Mouse (Mus musculus) stomach, embryonic 15.5 days (tissue): Measurements from ENCODE around the gene Pdcd6. TPM values are rescaled to one million over a fixed set of nuclear protein-coding genes. Genes with fewer than 3 reads are reported as not detected.

ENCODE experiments used
- ATAC-seq: fragments of 200-750 bp; cut with Nextera tagmentation; 2 replicates; pipeline ENCODE4 v1.8.0; 2017; ENCODE audit warnings: low read depth, moderate number of reproducible peaks, moderate TSS enrichment; ENCODE audit not compliant: insufficient read depth, low FRiP score
- H3K27ac ChIP-seq: fragments of 300-500 bp; sonication (generic); 2 replicates; pipeline ENCODE4 v1.5.1; 2015; ENCODE audit warnings: mild to moderate bottlenecking, inconsistent platforms
- H3K27me3 ChIP-seq: fragments of 300-500 bp; sonication (generic); replicated peaks from 2 replicates; pipeline ENCODE4 v1.6.1; 2015; ENCODE audit warnings: inconsistent platforms
- H3K36me3 ChIP-seq: fragments of 300-500 bp; sonication (generic); 2 replicates; pipeline ENCODE4 v1.6.1; 2015; ENCODE audit warnings: inconsistent platforms
- H3K4me1 ChIP-seq: fragments of 300-500 bp; sonication (generic); 2 replicates; pipeline ENCODE4 v1.6.1; 2015; ENCODE audit warnings: inconsistent platforms
- H3K4me2 ChIP-seq: fragments of 300-500 bp; sonication (generic); 2 replicates; pipeline ENCODE4 v1.6.1; 2015; ENCODE audit warnings: mild to moderate bottlenecking, inconsistent platforms
- H3K4me3 ChIP-seq: fragments of 300-500 bp; sonication (generic); replicated peaks from 2 replicates; pipeline ENCODE4 v1.5.1; 2015; ENCODE audit warnings: inconsistent platforms
- H3K9ac ChIP-seq: fragments of 300-500 bp; sonication (generic); 2 replicates; pipeline ENCODE4 v1.6.1; 2015; ENCODE audit warnings: inconsistent platforms
- H3K9me3 ChIP-seq: fragments of 300-500 bp; sonication (generic); 2 replicates; pipeline ENCODE4 v1.6.1; 2016; ENCODE audit warnings: inconsistent platforms
- WGBS: fragments of 180-500 bp; shearing (Covaris S2); methylation state at CpG from one replicate; pipeline ENCODE4 v1.1.7; 2015; 5-methylcytosine and 5-hydroxymethylcytosine counted together
- polyA plus RNA-seq: library from polyadenylated mRNA; unstranded; fragments of >200 nt; fragmentation: Nextera tagmentation; extraction: Ambion mirVana; gene quantifications from 2 replicates; pipeline ENCODE4 v1.2.1, GENCODE M21; 2015

The Pdcd6 gene
- polyA plus RNA-seq, 1 experiment from 2014 or later, result 150 TPM

DNA sequence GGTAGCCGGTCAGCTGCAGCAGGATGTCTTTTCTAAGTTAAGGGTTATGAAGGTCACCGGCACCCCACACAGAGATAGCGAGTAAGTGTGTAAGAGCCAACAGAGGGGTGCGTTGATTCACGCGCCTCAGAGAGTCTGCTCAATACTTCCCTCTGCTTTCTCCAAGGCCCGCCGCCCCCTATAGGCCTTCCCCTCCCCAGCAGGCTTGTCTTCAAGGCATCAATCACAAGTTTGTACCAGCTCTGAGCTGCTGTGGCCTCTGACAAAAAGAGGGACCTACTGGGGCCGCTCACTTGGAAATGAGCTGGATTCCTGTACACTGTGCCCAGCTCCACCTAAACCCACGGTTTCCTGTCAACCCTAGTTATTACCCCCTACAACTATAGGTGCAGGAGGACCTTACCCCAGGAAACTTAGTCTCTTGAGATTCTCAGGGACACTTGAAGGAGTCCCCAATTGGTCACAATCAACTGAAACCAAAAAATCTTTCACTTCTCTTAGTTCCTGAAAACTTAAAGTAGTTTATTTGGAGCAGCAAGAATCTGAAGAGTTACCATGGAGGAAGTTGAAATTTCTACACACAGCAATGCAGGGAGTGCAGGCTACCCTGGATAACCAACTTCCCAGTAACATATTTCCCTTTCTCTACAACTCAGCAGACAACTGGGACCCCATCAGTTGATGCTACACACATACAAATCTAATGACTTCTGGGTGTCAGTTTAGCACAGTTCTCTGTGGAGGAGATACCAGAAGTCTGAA lies 57.0 kb downstream of the Pdcd6 start:
- Histone ChIP-seq H3K27ac (no peak overlapping the region), H3K4me1 (no peaks in the 10 kb centered on the region), H3K9ac (peak overlapping the region; percentile 25; the same call in 1 of the 2 replicates), H3K9me3 (no peaks in the 10 kb centered on the region), H3K4me3 (peak overlapping the region; percentile 50), H3K4me2 (peak overlapping the region; percentile 95), H3K27me3 (no peaks in the 10 kb centered on the region), H3K36me3 (no peaks in the 10 kb centered on the region)
- WGBS, result 6% methylated on average over 10 of the region's 10 CpGs
- ATAC-seq, result peak; percentile 70

DNA sequence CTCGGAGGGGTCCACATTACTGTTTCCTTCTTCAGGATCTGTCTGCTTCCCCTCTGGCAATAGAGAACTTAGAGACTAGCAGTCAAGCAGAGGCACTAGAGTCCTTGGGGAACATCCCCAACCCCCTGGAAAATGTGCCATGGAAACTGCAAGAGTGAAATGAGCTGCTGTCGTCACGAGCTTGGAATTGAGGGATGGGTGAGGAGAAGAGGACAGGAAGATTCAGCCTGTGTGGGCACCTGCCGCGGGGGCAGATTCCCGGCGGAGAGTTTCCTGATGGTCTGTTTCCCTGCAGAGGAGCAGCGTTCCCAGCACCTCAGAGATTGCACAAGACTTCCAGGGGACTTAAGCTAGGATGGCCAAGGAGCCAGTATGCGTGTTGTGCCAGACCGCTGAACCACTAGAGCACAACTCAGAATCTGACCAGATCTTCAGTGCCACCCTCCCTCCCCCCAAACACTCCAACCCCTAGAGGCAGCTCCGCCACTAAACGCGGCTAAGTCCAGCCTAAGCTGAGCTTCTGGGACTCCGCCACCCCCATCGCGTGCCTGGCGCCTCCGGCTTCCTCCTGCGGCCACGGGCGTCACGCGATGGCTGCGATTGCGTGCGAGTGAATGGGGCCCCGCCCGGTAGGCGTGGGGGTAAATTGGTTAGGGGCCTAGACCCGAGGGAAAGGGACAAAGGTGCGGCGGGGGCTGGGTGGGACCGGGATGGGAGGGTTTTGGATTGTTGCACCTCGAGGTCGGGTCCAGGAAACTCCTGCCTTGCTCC lies 57.7 kb downstream of the Pdcd6 start:
- 6% methylated on average over 35 of the region's 35 CpGs for WGBS
- H3K9ac ChIP-seq, result peak overlapping the region; percentile 25; the same call in 1 of the 2 replicates
- no peak overlapping the region for H3K27ac ChIP-seq
- no peaks in the 10 kb centered on the region for H3K36me3 ChIP-seq
- no peaks in the 10 kb centered on the region for H3K27me3 ChIP-seq
- H3K9me3 ChIP-seq, result no peaks in the 10 kb centered on the region
- no peaks in the 10 kb centered on the region for H3K4me1 ChIP-seq
- peak; percentile 74 for ATAC-seq
- peak overlapping the region; percentile 50 for H3K4me3 ChIP-seq
- H3K4me2 ChIP-seq, result peak overlapping the region; percentile 95

Other genes with a start within 250 kb of the Pdcd6 start
- gene Slc9a3, start 196.1 kb downstream of the Pdcd6 start, polyA plus RNA-seq, result 0.55 and 1.1 TPM in 2 replicates
- 59.6 and 67.2 TPM in 2 replicates for gene Exoc3, start 108.8 kb downstream of the Pdcd6 start, polyA plus RNA-seq
- gene Ahrr, start 25.2 kb downstream of the Pdcd6 start, polyA plus RNA-seq, result 0.50 and 0.52 TPM in 2 replicates
- gene Sdha, start 32.7 kb upstream of the Pdcd6 start, polyA plus RNA-seq, result 256 and 275 TPM in 2 replicates
- gene Ccdc127, start 32.7 kb upstream of the Pdcd6 start, polyA plus RNA-seq, result 55.6 and 57.0 TPM in 2 replicates
- gene Lrrc14b, start 46.4 kb upstream of the Pdcd6 start, polyA plus RNA-seq, result not detected in 2 replicates
- 5.2 and 5.9 TPM in 2 replicates for gene Zfp72, start 73.3 kb upstream of the Pdcd6 start, polyA plus RNA-seq
- gene Ftl1-ps1, start 82.1 kb upstream of the Pdcd6 start, polyA plus RNA-seq, result 76.2 and 338 TPM in 2 replicates
- gene Zfp825, start 176.4 kb upstream of the Pdcd6 start, polyA plus RNA-seq, result 19.3 and 19.5 TPM in 2 replicates